Mouse (Mus musculus) spleen, adult 2 months (tissue): Measurements from ENCODE around the gene Tlk1. TPM values are rescaled to one million over a fixed set of nuclear protein-coding genes. Genes with fewer than 3 reads are reported as not detected.

Experiments used
- DNase-seq, 2 experiments: peaks; one replicate each; pipeline versions ENCODE4 v3.0.0 to v3.0.0-alpha.2; 2012 to 2021; ENCODE audit warnings: low spot score in 2 of 2, low read depth in 1 of 2
- H3K27ac ChIP-seq: fragments of 200-500 bp; 2 replicates; pipeline ENCODE4 v1.5.1; 2012; ENCODE audit warnings: low read length, inconsistent platforms; ENCODE audit not compliant: insufficient read depth
- H3K27me3 ChIP-seq: fragments of 200-500 bp; 2 replicates; pipeline ENCODE4 v1.6.1; 2012; ENCODE audit warnings: mild to moderate bottlenecking, moderate library complexity, low read length, inconsistent platforms; ENCODE audit not compliant: control insufficient read depth, insufficient read depth
- H3K36me3 ChIP-seq: fragments of 200-500 bp; 2 replicates; pipeline ENCODE4 v1.6.1; 2012; ENCODE audit warnings: mild to moderate bottlenecking, low read length, inconsistent platforms; ENCODE audit not compliant: control insufficient read depth, insufficient read depth
- H3K4me1 ChIP-seq: fragments of 200-500 bp; 2 replicates; pipeline ENCODE4 v1.6.1; 2011; ENCODE audit warnings: inconsistent platforms; ENCODE audit not compliant: control insufficient read depth, insufficient read depth, insufficient read length
- H3K4me3 ChIP-seq: fragments of 200-500 bp; 2 replicates; pipeline ENCODE4 v1.5.1; 2011; ENCODE audit warnings: mild to moderate bottlenecking, inconsistent platforms; ENCODE audit not compliant: insufficient read depth, insufficient read length; ENCODE audit errors: extremely low read depth
- CTCF ChIP-seq: fragments of 200-500 bp; IDR thresholded peaks from 2 replicates; pipeline ENCODE4 v1.5.1; 2011; ENCODE audit warnings: mild to moderate bottlenecking, inconsistent platforms; ENCODE audit not compliant: insufficient read depth, insufficient read length, insufficient replicate concordance; ENCODE audit errors: extremely low read depth
- POLR2A ChIP-seq: fragments of 200-500 bp; IDR thresholded peaks from 2 replicates; pipeline ENCODE4 v1.6.1; 2011; ENCODE audit warnings: low read depth, low read length, inconsistent platforms
- WGBS: fragments of 180-500 bp; shearing (Covaris S2); methylation state at CpG from one replicate; pipeline ENCODE4 v1.1.7; 2018; 5-methylcytosine and 5-hydroxymethylcytosine counted together
- polyA plus RNA-seq: library from polyadenylated mRNA; depleted of rRNA; stranded (reverse); fragments of >200 nt; gene quantifications from 2 replicates; pipeline ENCODE4 v1.2.3, GENCODE M21; 2012

The Tlk1 gene
- polyA plus RNA-seq, 1 experiment: 8.4 TPM

GRCm38 (mm10) chr2:70824838-70825370 lies 624 bp downstream of the Tlk1 start:
- peak overlapping the region; percentile 99 for H3K27ac ChIP-seq
- no peak for DNase-seq
- H3K36me3 ChIP-seq: no peaks in the 10 kb centered on the region
- peaks cover 2% of the 10 kb centered on the region for H3K4me1 ChIP-seq
- peak overlapping the region; percentile 85 for H3K4me3 ChIP-seq
- WGBS: under 1% methylated on average over 57 of the region's 59 CpGs
- peaks cover 2% of the 10 kb centered on the region; the same call in 1 of the 2 replicates for H3K27me3 ChIP-seq
- no peak for TF ChIP-seq POLR2A
- TF ChIP-seq CTCF: no peak

GRCm38 (mm10) chr2:70823926-70824800 lies 1.4 kb downstream of the Tlk1 start:
- 3% methylated on average over 27 of the region's 27 CpGs for WGBS
- TF ChIP-seq POLR2A: no peak
- TF ChIP-seq CTCF: no peak
- Histone ChIP-seq H3K4me1 (peaks cover 2% of the 10 kb centered on the region), H3K27me3 (peaks cover 2% of the 10 kb centered on the region; the same call in 1 of the 2 replicates), H3K36me3 (no peaks in the 10 kb centered on the region), H3K4me3 (peak overlapping the region; percentile 85), H3K27ac (peak overlapping the region; percentile 99)
- DNase-seq: peak in 1 of 2 experiments; percentile 17

- H3K4me1 ChIP-seq: peaks cover 2% of the 10 kb centered on the region
- H3K36me3 ChIP-seq: no peaks in the 10 kb centered on the region
- TF ChIP-seq POLR2A (no peak), CTCF (no peak)
- WGBS: 45% methylated on average over 5 of the region's 5 CpGs
- no peak for DNase-seq
- no peak overlapping the region for H3K4me3 ChIP-seq
- H3K27me3 ChIP-seq: peaks cover 2% of the 10 kb centered on the region; the same call in 1 of the 2 replicates
- no peak overlapping the region for H3K27ac ChIP-seq
Observed at GRCm38 (mm10) chr2:70823434-70823833, 2.1 kb downstream of the Tlk1 start.

- no peaks in the 10 kb centered on the region for H3K27me3 ChIP-seq
Observed at GRCm38 (mm10) chr2:70816939-70817338, 8.6 kb downstream of the Tlk1 start.

GRCm38 (mm10) chr2:70816016-70816415 lies 9.5 kb downstream of the Tlk1 start:
- WGBS: 90% methylated on average over 2 of the region's 2 CpGs
- H3K4me1 ChIP-seq: peaks cover under 1% of the 10 kb centered on the region; the same call in 1 of the 2 replicates
- TF ChIP-seq CTCF (no peak), POLR2A (no peak)

More at GRCm38 (mm10) chr2:70816939-70817338, 8.6 kb downstream of the Tlk1 start:
- 65% methylated on average over 3 of the region's 3 CpGs for WGBS
- TF ChIP-seq POLR2A (no peak), CTCF (no peak)
- Histone ChIP-seq H3K4me3 (no peak overlapping the region), H3K27ac (no peak overlapping the region), H3K4me1 (no peaks in the 10 kb centered on the region), H3K36me3 (no peaks in the 10 kb centered on the region)
- DNase-seq: no peak

GRCm38 (mm10) chr2:70813608-70814007 lies 11.9 kb downstream of the Tlk1 start:
- H3K27me3 ChIP-seq: no peaks in the 10 kb centered on the region
- TF ChIP-seq CTCF (no peak), POLR2A (no peak)
- WGBS: 84% methylated on average over 4 of the region's 4 CpGs
- H3K4me3 ChIP-seq: no peak overlapping the region
- no peak for DNase-seq
- no peak overlapping the region for H3K27ac ChIP-seq
- H3K36me3 ChIP-seq: no peaks in the 10 kb centered on the region
- peaks cover 6% of the 10 kb centered on the region for H3K4me1 ChIP-seq

More at GRCm38 (mm10) chr2:70816016-70816415, 9.5 kb downstream of the Tlk1 start:
- no peak overlapping the region for H3K4me3 ChIP-seq
- H3K36me3 ChIP-seq: no peaks in the 10 kb centered on the region
- no peak overlapping the region for H3K27ac ChIP-seq
- H3K27me3 ChIP-seq: no peaks in the 10 kb centered on the region
- DNase-seq: no peak

- Histone ChIP-seq H3K4me1 (peaks cover 6% of the 10 kb centered on the region), H3K36me3 (no peaks in the 10 kb centered on the region), H3K27ac (no peak overlapping the region), H3K4me3 (no peak overlapping the region), H3K27me3 (no peaks in the 10 kb centered on the region)
- TF ChIP-seq CTCF (no peak), POLR2A (no peak)
- 90% methylated on average over 3 of the region's 3 CpGs for WGBS
- no peak for DNase-seq
Observed at GRCm38 (mm10) chr2:70811476-70811875, 14.1 kb downstream of the Tlk1 start.
